Mouse (Mus musculus): ENCODE results near the gene Dstyk.

Dstyk gene

GRCm38 (mm10) chr1:132388813-132389803 is 28.2 kb upstream of the Dstyk start:
- no peak for DNase-seq (ENCODE audit: low spot score in 2 of 2)

GRCm38 (mm10) chr1:132389886-132390585 is 27.3 kb upstream of the Dstyk start:
- DNase-seq (ENCODE audit: low spot score in 2 of 2): peak; percentile 74 to 75

GRCm38 (mm10) chr1:132390691-132391579 is 26.4 kb upstream of the Dstyk start, which contains the start of gene Tmcc2:
Gene Tmcc2 (minus strand): TSS chr1:132391281.
- peak in 1 of 2 experiments; percentile 62 for DNase-seq (ENCODE audit: low spot score in 2 of 2)

- DNase-seq (ENCODE audit: low spot score in 2 of 2): peak; percentile 84
Measured at GRCm38 (mm10) chr1:132391580-132392022, 25.8 kb upstream of the Dstyk start.

- DNase-seq (ENCODE audit: low spot score in 2 of 2): peak; percentile 53 to 56
Measured at GRCm38 (mm10) chr1:132392872-132393271, 24.5 kb upstream of the Dstyk start.

- DNase-seq (ENCODE audit: low spot score in 2 of 2): no peak
Measured at GRCm38 (mm10) chr1:132396705-132397104, 20.6 kb upstream of the Dstyk start.

- no peak for DNase-seq (ENCODE audit: low spot score in 2 of 2)
Measured at GRCm38 (mm10) chr1:132400538-132400937, 16.8 kb upstream of the Dstyk start.

GRCm38 (mm10) chr1:132401843-132402242 is 15.5 kb upstream of the Dstyk start:
- no peak for DNase-seq (ENCODE audit: low spot score in 2 of 2)

- DNase-seq (ENCODE audit: low spot score in 2 of 2): no peak
Measured at GRCm38 (mm10) chr1:132410657-132411056, 6.7 kb upstream of the Dstyk start.

- DNase-seq (ENCODE audit: low spot score in 2 of 2): no peak
Measured at GRCm38 (mm10) chr1:132416244-132416942, 962 bp upstream of the Dstyk start.

- DNase-seq (ENCODE audit: low spot score in 2 of 2): no peak
Measured at GRCm38 (mm10) chr1:132416943-132417290, 438 bp upstream of the Dstyk start.

- no peak for DNase-seq (ENCODE audit: low spot score in 2 of 2)
Measured at GRCm38 (mm10) chr1:132420206-132420605, 2.9 kb downstream of the Dstyk start.

- no peak for DNase-seq (ENCODE audit: low spot score in 2 of 2)
Measured at GRCm38 (mm10) chr1:132420662-132421061, 3.3 kb downstream of the Dstyk start.

- no peak for DNase-seq (ENCODE audit: low spot score in 2 of 2)
Measured at GRCm38 (mm10) chr1:132422912-132423696, 5.7 kb downstream of the Dstyk start.

- DNase-seq (ENCODE audit: low spot score in 2 of 2): no peak
Measured at GRCm38 (mm10) chr1:132425600-132425999, 8.2 kb downstream of the Dstyk start.

- peak; percentile 44 to 53 for DNase-seq (ENCODE audit: low spot score in 2 of 2)
Measured at GRCm38 (mm10) chr1:132430818-132431217, 13.5 kb downstream of the Dstyk start.

- peak; percentile 53 to 59 for DNase-seq (ENCODE audit: low spot score in 2 of 2)
Measured at GRCm38 (mm10) chr1:132431716-132432115, 14.4 kb downstream of the Dstyk start.

GRCm38 (mm10) chr1:132433349-132433748 is 16.0 kb downstream of the Dstyk start:
- peak in 1 of 2 experiments; percentile 48 for DNase-seq (ENCODE audit: low spot score in 2 of 2)

GRCm38 (mm10) chr1:132434032-132434431 is 16.7 kb downstream of the Dstyk start:
- no peak for DNase-seq (ENCODE audit: low spot score in 2 of 2)

GRCm38 (mm10) chr1:132436320-132436958 is 19.1 kb downstream of the Dstyk start:
- no peak for DNase-seq (ENCODE audit: low spot score in 2 of 2)
